In genomic region chr6:55504797-55505488, GRCm38 (mm10) we compare ENCODE assay signal across 9 mouse cellular contexts. TPM values are rescaled to one million over a fixed set of nuclear protein-coding genes. Genes with fewer than 3 reads are reported as not detected.
DNase-seq lines count a peak whose midpoint lies in the region; ATAC-seq lines count a peak whose summit lies in the region.
"Had no signal": no experiment of that assay in that cellular context is flagged by ENCODE, and none has a peak within 500 bp of the region (broad histone marks: within the 10 kb centered on the region; RNA-seq: fewer than 3 reads in every experiment).

No protein-coding gene starts in this region.

- H3K27me3 ChIP-seq in forebrain, embryonic 15.5 days = no peaks in the 10 kb centered on the region

- H3K4me1 ChIP-seq in forebrain, embryonic 15.5 days = no peaks in the 10 kb centered on the region

- no peak for ATAC-seq in CD4-positive, CD25-positive, alpha-beta regulatory T cell, adult 4 months
- ATAC-seq in forebrain, embryonic 15.5 days (replicated peaks) = peak; percentile 76; the same call in 1 of the 2 replicates
- peak; percentile 73 for ATAC-seq in megakaryocyte progenitor cell, adult 5-6 weeks (replicated peaks; ENCODE audit: poor library complexity)
- ATAC-seq in monocyte, adult 5-6 weeks (replicated peaks; ENCODE audit: insufficient number of reproducible peaks, low FRiP score, low TSS enrichment, poor library complexity, severe bottlenecking) = no peak

- no peaks in the 10 kb centered on the region for H3K36me3 ChIP-seq in forebrain, embryonic 15.5 days

- H3K9ac ChIP-seq in forebrain, embryonic 15.5 days (replicated peaks) = no peak overlapping the region

- no peak overlapping the region for H3K27ac ChIP-seq in forebrain, embryonic 15.5 days (replicated peaks)
- H3K27ac ChIP-seq: macrophage had no signal

- WGBS in forebrain, embryonic 15.5 days = 86% methylated on average over 2 of the region's 2 CpGs

- peak; percentile 4 for DNase-seq in CD4-positive, CD25-positive, alpha-beta regulatory T cell, adult 2 months (ENCODE audit: low read depth, low spot score)
- peak; percentile 54 for DNase-seq in urinary bladder, postnatal 14 days (ENCODE audit: low spot score)
- DNase-seq in urinary bladder, adult 18-20 months (ENCODE audit: low spot score in 2 of 2) = no peak
- DNase-seq in kidney, postnatal 10 days = peak; percentile 63

- no peaks in the 10 kb centered on the region for H3K9me3 ChIP-seq in forebrain, embryonic 15.5 days

- no peak overlapping the region for H3K4me3 ChIP-seq in forebrain, embryonic 15.5 days

- no peak overlapping the region for H3K4me2 ChIP-seq in forebrain, embryonic 15.5 days (replicated peaks)

RNA-seq across cellular contexts. Expression of gene Adcyap1r1, which starts 53.2 kb away (rescaled TPM):
- not detected for polyA plus RNA-seq in CD4-positive, CD25-positive, alpha-beta regulatory T cell, adult 4 months (2017; shearing (Covaris generic))
- polyA plus RNA-seq in forebrain, embryonic 15.5 days (2015; fragmentation: Nextera tagmentation; extraction: Ambion mirVana) = 31.5 and 32.1 TPM in 2 replicates
- not detected in 2 replicates for total RNA-seq in megakaryocyte progenitor cell, adult 5-6 weeks (2015)
- 0.08 TPM in 1 of 2 replicates, not detected in the other for total RNA-seq in megakaryocyte progenitor cell, adult 5-6 weeks (2017)
- not detected in 3 replicates for total RNA-seq in monocyte, adult 5-6 weeks (2017)
- polyA plus RNA-seq: macrophage had no signal

Comparison
In these comparisons a context has a peak if more than half of its experiments do, and no peak if none do; other contexts are left out.
1. DNase-seq: peak in CD4-positive, CD25-positive, alpha-beta regulatory T cell, adult 2 months (single experiment), urinary bladder, postnatal 14 days (single experiment) and kidney, postnatal 10 days (single experiment); none in urinary bladder, adult 18-20 months (0 of 2).
2. ATAC-seq: peak in forebrain, embryonic 15.5 days (single experiment) and megakaryocyte progenitor cell, adult 5-6 weeks (single experiment); none in CD4-positive, CD25-positive, alpha-beta regulatory T cell, adult 4 months (single experiment) and monocyte, adult 5-6 weeks (single experiment).